Mouse (Mus musculus): ENCODE results near the gene Gpr153.
A peak's percentile ranks its signal among the peaks of the same experiment; 100 is the strongest.

Gpr153 gene

DNA sequence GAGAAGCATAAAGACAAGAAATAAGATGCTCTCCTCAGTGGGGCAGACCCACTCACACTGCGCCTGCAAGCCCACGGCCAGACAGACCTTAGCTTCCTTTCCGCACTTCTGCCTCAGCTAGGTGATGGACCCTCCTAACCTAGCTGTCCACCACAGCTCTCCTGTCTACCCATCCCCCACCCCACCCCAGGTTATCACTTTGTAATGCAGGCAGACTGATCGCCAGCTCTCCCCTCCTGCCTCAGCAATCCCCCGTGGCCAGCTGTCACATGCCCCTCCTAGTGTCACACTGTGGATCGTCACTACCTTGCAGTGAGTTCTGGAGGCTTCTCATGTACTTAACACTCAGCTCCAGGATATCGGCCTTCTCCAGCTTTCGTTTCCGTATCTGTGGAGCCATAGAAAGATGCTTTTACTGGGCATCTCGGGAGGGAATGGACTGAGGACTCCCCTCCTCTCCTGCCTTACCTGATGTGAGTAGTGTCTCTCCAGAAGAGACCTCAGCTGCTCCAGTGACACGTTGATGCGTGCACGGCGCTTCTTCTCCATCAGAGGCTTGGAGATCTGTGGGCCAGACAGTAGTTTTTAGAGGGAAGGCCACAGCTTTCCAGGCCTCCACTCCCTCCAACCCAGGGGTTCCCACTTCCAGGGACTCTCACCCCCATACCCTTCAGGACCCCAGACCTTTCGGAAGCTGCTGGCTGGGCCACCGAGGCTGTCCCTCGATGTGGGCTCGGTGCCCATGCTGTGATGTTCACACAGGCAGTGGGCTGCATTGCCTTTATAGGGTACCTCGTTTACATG, 13.5 kb downstream of the Gpr153 start:
- no peak for DNase-seq (ENCODE audit: low spot score in 2 of 2)

DNA sequence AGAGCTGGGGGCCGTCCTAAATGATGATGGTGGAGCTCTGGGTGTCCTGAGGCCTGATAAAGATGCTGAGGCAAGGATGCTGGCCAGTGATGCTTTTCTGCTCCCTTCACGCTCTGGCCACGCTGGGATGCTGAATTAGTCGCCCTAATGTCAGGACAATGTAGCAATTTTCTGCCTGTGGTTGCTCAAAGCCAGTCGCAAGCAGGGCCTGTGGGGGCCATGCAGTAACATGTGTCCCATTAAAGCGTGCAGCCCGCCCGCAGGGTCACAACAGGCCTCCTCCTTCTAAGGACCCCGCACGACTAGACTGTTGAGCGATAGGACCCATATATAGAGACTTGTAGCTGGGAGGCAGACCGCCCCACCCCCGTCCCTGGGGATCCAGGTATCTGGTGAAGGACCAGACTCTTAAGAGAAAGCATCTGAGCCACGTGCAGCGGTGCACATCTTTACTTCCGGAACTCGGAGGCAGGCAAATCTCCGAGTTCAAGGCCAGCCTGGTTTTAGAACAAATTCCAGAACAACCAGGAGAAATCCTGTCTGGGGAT, 14.4 kb downstream of the Gpr153 start:
- no peak for DNase-seq (ENCODE audit: low spot score in 2 of 2)

DNA sequence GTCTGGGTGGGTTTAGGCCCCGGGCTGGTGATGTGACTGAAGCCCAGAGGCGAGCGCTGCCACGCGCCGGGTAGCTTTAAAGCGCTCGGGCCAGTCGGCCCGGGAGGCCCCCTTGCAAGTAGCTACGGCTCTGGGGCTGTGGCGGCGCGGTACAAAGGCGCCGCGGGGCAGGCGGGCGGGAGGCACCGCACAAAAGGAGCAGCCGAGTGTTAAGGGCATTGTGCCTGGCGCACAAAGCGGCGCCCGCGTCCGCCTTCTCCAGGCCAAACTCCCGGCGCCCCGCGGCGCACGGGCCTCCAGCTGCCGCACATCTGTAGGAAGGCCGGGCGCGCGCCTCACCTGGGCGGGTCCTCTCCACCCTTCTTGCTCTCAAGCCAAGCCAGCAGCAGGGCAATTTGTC, 16.4 kb downstream of the Gpr153 start:
- DNase-seq (ENCODE audit: low spot score in 2 of 2), result no peak

DNA sequence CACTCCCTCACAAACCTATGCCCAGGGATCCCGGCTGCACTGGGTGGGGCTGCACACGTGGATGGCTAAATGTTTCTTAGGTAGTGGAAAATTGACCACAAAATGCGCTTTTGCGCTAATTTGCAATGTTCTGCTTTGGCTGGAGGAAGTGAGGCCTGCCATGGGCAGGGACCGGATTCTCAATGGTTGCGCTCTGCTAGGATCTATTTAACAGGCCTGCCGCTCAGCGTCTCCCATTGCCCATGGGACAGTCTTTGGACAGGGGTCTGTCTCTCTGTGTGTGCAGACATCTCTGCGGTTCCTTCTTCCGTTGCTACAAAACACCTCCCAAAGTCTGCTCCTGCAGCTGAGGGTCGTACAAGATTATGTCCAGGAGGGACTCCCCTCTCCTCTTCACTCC, 17.0 kb downstream of the Gpr153 start:
- no peak for DNase-seq (ENCODE audit: low spot score in 2 of 2)

DNA sequence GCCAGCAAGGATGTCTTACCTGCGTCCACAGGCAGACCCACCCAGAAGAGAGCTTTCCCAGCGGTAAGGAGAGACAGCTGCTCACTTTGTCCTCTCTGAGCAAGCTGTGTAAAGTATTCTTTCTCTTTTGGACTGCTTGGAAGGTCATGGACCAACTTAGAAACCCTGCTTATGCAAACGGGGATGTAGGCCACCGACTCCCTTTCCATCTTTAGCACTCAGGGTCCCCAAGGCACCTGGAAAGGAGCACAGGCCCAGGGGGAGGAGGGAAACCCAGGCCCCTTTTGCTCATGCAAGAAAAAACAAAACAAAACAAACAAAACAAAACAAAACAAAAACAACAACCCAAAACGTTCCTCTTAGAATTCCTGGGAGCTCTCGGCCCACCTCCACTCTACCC, 17.5 kb downstream of the Gpr153 start, which contains the start of gene Hes3:
Hes3 (minus strand) TSS at position 101 of the 400 bp plus-strand sequence.
- no peak for DNase-seq (ENCODE audit: low spot score in 2 of 2)

DNA sequence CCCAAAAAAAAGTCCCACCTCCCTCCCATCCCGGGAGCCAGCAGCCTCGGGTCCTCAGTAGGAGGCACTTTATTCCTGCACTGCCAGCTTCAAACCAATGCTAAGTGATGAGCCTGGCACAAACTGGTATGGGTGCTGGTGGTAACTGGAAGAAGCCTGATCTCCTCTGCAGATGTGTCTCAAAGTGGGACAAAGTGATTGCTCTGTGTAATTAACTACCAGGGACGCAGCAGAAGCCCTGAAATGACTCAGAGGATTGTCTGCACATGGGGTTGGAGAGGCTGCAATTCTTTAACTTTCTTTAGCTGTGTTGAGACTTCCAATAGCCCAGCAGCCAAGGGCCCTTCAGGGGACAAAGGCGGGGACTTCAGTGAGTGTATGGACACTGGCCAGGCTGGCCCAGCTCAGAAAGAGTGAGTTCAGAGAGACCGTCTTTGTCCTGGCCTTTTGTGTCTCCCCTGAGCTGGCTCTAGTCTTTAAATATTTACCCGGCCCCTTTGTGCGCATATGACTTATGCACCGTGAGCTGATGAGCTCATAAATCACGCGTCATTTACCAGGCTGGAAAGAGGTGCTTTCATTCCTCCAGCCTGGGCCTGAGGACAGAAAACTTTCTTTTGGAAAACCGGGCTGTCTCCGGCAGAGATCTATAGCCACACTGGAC, 18.2 kb downstream of the Gpr153 start:
- no peak for DNase-seq (ENCODE audit: low spot score in 2 of 2)

DNA sequence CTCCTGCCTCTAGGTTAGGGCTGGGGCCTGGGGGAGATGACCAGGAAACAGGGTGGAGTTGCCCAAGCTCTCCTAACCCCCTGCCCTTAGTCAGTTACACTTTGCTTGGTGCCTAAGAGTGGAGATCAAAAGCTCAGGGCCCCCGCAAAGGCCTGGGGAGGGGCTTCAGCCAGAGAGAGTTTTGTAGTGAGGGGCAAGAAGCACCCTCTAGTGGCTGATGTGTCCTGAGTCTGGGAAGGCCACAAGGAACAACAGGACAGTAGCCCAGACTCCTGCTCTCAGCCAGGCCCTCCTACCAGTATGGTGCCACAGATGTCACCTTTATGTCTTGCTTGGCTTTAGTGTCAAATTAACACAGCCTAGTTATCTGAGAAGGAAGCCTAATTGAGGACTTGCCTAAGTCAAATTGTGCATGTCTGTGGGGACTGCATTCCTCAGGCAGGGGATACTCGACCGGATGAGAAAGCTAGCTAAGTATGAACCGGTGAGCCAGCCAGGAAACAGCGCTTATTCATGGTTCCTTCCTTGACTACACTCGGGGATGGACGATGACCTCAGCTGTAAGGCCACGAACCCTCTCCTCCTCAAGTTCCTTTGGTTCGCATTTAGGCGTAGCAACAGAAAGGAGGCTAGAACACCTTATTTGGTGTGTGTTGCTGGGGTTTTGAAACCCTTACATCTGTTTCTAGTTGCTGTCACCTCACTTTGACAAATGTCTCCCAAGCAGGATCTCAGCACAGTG, 20.3 kb downstream of the Gpr153 start:
- DNase-seq (ENCODE audit: low spot score in 2 of 2), result no peak

DNA sequence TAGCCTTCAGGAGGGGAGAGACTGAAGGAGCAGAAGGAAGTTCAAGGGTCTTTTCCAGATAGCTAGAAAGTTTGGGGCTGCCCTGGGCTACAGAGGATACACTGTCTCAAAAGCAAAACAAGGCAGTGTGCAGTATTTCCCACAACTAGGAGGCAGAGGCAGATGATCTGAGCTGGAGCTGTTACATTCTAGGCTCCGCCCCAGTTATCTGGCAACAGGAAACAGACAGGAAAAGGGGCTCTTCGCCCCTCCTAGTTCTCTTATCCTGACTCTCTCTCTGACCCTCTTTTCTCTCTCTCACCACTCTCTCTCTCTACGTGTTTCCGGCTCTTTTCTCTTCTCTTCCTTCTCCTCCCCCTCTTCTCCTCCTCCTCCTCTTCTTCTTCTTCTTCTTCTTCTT, 21.9 kb downstream of the Gpr153 start:
- DNase-seq (ENCODE audit: low spot score in 2 of 2), result no peak

DNA sequence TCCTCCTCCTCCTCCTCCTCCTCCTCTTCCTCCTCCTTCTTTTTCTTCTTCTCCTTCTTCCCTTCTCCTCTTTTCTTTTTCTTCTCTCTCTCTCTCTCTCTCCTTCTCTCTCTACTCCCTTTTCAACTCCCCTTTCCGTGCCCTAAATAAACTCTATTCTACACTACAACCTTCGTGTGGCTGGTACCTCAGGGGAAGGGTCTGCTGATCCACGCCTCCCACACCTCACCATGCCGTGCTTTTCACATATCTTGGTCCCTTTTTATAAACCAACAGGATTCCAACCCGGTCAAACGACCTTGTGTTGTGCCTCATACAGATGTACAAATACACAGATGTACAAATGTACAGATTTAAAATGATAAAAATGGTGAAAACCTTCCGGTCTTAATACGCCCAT, 22.3 kb downstream of the Gpr153 start:
- DNase-seq (ENCODE audit: low spot score in 2 of 2), result no peak

DNA sequence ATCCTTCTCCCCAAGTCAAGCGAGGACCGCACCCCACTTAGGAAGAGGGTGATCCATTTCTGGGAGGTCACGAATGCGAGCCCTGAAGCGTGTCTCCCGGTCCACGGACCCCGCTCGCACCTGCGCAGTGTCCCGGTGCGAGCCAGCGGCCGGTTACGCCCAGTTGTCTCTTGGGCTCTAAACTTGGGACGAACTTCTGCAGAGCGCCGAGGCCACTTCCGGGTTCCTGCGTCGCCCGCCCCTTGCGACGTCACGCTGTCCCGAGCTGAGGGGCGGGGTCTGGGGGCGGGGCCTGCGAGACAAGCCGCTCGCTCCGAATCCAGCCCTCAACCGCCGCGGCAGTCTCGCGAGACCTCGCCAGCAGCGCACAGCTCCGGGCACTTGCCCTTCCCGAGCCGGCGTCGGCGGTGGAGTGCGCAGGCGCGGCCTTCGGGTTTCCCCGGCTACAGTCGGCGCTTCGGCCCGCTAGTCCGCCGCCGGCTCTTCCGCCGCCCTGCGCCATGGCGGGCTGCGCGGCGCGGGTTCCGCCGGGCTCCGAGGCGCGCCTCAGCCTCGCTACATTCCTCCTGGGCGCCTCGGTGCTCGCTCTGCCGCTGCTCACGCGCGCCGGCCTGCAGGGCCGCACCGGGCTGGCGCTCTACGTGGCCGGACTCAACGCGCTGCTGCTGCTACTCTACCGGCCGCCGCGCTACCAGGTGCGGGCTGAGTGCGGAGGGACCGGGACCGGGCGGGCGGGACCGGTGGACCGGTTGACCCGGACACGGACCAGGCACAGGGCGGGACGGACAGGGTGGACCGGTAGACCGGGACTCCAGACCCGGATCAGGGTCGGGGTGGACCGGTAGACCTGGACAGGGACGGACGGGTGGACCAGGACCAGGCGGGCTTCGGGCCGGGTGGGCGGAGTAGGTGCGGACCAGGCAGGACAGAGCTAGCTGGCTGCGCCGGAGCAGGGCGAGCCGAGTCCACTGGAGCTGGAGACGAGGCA, 23.1 kb downstream of the Gpr153 start, which contains the start of gene Icmt:
Icmt (plus strand) TSS at position 354 of the 988 bp plus-strand sequence.
- peak; percentile 99 to 100 for DNase-seq (ENCODE audit: low spot score in 2 of 2)

DNA sequence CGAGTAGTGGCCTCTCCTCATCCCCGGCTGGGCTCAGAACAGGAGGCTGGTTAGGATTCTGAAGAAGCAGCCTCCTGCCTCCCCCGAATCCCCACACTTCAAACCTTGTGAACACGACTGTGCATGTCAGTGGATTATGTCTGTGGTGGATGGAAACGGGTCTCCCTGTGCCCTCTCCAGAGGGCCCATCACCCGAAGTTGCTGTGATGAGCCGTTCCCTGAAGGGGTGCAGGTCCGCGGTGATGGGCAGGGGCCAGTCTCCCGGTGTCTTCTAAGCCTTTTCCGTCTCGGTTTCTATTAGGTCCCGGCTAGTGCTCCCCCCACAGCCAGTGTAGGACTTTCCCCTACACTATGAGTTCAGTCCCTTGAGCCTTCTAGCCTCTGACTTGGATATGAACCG, 24.8 kb downstream of the Gpr153 start:
- DNase-seq (ENCODE audit: low spot score in 2 of 2), result no peak

DNA sequence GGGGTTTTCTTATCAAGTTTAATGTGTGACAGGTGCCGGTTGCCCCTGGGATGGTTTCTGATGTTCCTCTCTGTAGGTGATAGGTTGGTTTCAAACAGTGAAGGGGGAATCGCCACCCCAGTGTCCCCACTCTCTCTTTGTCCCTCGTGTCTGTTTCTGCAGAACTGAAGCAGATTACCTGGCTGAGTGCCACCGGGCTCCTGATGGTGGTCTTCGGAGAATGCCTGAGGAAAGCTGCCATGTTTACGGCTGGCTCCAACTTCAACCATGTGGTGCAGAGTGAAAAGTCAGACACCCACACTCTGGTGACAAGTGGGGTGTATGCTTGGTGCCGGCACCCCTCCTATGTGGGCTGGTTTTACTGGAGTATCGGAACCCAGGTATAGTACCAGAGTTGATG, 26.3 kb downstream of the Gpr153 start:
- no peak for DNase-seq (ENCODE audit: low spot score in 2 of 2)

DNA sequence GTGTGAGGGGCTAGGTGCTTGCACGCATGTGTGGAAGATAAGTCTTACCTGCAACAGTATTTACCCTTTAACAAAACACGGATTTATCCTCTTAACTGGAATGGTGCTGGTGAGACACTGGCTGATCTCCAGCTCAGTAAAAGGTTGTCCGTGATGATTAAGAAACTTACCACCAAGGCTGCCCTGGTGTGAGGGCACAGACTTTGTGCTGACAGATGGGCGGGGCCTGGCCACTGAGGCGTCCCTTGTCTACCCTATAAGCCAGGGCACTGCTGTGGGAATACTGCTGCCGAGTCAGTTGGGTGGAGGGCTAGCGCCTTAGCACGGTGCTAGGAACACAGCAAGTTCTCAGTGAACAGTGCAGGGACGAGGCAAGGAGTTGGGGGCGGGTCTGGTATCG, 28.0 kb downstream of the Gpr153 start:
- no peak for DNase-seq (ENCODE audit: low spot score in 2 of 2)

DNA sequence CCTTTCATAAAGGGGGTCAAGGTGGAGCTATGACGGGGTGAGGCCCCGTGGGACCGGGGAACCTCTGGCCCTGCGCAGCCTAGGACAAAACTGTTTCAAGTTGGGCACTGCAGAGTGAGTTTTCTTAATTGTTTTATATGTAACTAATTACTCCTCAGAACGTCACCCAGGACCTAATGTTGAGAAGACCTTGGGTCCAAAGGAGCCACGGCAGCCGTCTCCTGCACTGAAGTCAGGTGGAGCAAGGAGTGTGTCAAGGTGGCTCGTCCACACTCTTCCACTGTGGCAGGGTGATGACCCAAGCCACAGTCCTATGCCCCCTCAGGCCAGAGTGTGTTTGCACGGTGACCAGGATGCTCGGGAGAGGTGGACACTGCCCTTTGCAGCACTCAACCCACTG, 29.1 kb downstream of the Gpr153 start:
- DNase-seq (ENCODE audit: low spot score in 2 of 2), result no peak

DNA sequence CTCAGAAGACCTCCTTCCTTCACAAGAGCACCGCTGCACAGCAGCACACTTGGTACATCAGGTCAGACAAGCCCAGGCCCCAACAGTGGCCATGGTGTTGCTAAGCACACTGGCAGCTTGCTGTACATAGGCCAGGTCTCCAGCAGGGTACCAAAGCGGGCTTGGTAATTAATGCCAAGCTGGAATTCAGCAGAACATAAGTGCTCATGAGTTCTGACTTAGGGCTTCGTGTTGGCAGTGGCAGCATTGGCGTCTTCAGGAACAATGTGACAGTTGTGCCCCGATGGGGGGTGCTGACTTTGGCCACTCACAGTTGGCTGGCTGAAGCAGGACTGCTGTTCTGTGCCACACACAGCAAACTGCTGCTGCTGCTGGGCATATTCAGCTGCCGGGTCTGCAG, 30.7 kb downstream of the Gpr153 start:
- no peak for DNase-seq (ENCODE audit: low spot score in 2 of 2)

DNA sequence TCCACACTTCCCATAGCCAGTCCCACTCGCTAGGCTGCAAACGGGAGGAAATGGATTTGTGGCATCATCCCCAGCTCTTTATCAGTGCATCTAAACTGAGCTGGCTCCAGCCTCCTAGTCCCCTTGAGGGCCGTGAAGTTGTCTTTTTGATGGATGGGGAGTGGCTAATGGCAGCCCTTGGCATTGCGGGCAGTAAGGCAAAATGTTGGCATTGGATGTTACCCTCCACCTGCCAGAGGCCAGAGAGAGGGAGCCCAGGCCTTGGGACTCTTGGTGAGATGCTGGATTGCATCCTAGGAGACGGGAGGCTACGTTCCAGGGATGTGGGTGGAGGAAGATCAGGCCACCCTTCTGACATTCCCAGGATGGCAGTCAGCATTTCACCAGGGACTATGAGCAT, 32.0 kb downstream of the Gpr153 start:
- no peak for DNase-seq (ENCODE audit: low spot score in 2 of 2)

DNA sequence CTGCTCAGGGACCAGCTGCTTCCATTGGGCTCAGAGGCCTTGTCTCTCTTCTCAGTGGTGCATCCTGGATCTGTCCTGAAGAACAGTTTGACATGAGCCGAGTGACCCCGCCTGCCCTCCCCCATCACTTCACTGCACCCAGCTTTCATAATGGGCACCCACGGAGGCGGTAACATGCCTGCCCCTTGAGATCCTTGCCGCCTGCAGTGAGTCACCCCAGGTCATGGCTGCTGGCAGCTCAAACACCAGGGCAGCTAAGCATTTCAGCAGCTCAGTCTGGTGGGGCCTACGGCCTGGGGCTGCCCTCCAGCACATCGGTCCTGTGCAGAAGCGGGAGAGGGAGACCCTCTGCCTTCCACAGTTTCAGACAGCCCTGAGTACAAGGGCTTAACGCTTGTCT, 33.5 kb downstream of the Gpr153 start:
- no peak for DNase-seq (ENCODE audit: low spot score in 2 of 2)

DNA sequence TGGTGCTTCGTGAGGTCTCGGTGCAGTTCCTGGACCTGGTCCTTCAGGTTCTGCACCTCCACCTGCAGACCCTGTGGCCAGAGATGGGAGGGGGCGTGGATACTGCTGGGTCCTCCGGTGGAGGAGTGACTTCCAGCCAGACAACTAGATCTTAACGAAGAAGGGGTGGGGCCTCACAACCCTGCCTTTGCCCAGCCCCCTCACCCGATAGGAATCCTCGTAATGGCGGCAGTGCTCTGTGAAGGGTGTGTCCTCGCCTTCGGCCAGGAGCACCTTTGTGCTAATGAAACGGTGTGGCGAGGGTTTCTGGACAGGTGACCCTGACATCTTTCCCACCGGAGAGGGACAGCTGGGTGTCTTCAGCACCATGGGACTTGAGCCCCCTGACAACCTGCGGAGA, 38.2 kb downstream of the Gpr153 start:
- DNase-seq (ENCODE audit: low spot score in 2 of 2), result no peak

DNA sequence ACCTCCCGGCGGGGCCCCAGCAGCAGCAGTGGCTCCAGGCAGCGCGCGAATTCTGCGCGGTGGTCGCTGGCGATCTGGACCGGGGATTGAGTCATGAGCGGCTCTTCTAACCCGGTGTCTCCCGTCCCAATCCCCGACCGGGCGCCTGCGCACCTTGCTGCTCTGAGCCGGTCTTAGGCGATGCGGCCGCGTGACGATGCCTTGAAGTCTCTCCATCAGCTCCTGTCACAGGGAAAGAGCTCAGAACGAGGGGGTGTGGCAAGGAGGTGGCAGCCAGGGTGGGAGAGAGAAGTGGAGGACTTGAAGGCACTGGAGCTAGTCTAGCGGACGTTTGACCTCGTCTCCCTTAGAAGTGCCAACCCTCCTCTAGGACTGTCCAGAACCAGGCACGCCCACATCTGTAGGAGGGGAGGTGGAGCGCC, 39.2 kb downstream of the Gpr153 start:
- no peak for DNase-seq (ENCODE audit: low spot score in 2 of 2)

DNA sequence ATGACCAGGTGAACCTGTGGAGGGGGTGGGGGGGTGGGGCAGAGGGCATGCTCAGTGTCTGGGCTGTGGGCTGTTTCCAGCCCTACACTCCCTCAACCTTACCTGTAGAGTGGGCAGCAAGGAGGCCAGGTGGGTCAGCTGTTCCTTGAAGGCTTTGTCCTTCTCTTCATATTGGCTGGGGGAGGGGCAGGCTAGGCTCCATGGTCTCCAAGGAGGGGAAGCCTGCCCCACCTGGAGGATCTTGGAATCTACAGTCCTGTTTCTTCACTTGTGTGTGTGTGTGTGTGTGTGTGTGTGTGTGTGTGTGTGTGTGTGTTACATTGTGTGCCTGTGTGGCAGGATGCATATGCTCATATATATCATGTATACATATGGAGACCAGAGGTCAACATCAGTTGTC, 39.9 kb downstream of the Gpr153 start:
- peak; percentile 63 to 67 for DNase-seq (ENCODE audit: low spot score in 2 of 2)
